Mouse (Mus musculus) small intestine, adult 2 months (tissue): Measurements from ENCODE around the gene Armcx5. TPM values are rescaled to one million over a fixed set of nuclear protein-coding genes. Genes with fewer than 3 reads are reported as not detected.
A peak's percentile ranks its signal among the peaks of the same experiment; 100 is the strongest.
"Not testable (repeated sequence)": the region's sequence is repeated elsewhere in the genome, so short reads cannot be mapped to it uniquely, and the experiment has no call there.

ENCODE experiments used
- H3K27ac ChIP-seq: fragments of 200-500 bp; 2 replicates; pipeline ENCODE4 v1.5.1; 2012; ENCODE audit warnings: low read depth, low read length, control low read depth, inconsistent platforms; ENCODE audit not compliant: insufficient read depth
- H3K27me3 ChIP-seq: fragments of 200-500 bp; 2 replicates; pipeline ENCODE4 v1.6.1; 2012; ENCODE audit warnings: mild to moderate bottlenecking, moderate library complexity, low read length, inconsistent platforms; ENCODE audit not compliant: control insufficient read depth, insufficient read depth
- H3K36me3 ChIP-seq: fragments of 200-500 bp; 2 replicates; pipeline ENCODE4 v1.6.1; 2012; ENCODE audit warnings: mild to moderate bottlenecking, low read length, control low read depth, inconsistent platforms; ENCODE audit not compliant: control insufficient read depth, insufficient read depth
- H3K4me1 ChIP-seq: fragments of 200-500 bp; 2 replicates; pipeline ENCODE4 v1.6.1; 2012; ENCODE audit warnings: low read length, inconsistent platforms, mixed read lengths; ENCODE audit not compliant: control insufficient read depth, insufficient read depth, insufficient read length
- H3K4me3 ChIP-seq: fragments of 200-500 bp; 2 replicates; pipeline ENCODE4 v1.5.1; 2012; ENCODE audit warnings: low read depth, mild to moderate bottlenecking, control low read depth, inconsistent platforms, low read length, moderate library complexity
- CTCF ChIP-seq: fragments of 200-500 bp; IDR thresholded peaks from 2 replicates; pipeline ENCODE4 v1.5.1; 2012; ENCODE audit warnings: low read depth, mild to moderate bottlenecking, control low read depth, inconsistent platforms, low read length, moderate library complexity, mixed read lengths; ENCODE audit not compliant: insufficient replicate concordance, insufficient read length; ENCODE audit errors: extremely low read depth
- POLR2A ChIP-seq: fragments of 200-500 bp; IDR thresholded peaks from 2 replicates; pipeline ENCODE4 v1.6.1; 2012; ENCODE audit warnings: low read depth, mild to moderate bottlenecking, control low read depth, inconsistent platforms, low read length, moderate library complexity
- WGBS: fragments of 180-500 bp; shearing (Covaris S2); methylation state at CpG from one replicate; pipeline ENCODE4 v1.1.7; 2018; 5-methylcytosine and 5-hydroxymethylcytosine counted together
- polyA plus RNA-seq: library from polyadenylated mRNA; depleted of rRNA; stranded (reverse); fragments of >200 nt; gene quantifications from 2 replicates; pipeline ENCODE4 v1.2.3, GENCODE M21; 2012

The Armcx5 gene
- polyA plus RNA-seq, 1 experiment = not detected

GRCm38 (mm10) chrX:135738730-135739520 lies 3.6 kb upstream of the Armcx5 start:
- H3K27ac ChIP-seq = no peak overlapping the region
- no peaks in the 10 kb centered on the region for H3K4me1 ChIP-seq
- no peaks in the 10 kb centered on the region for H3K36me3 ChIP-seq
- 36% methylated on average over 2 of the region's 2 CpGs for WGBS
- H3K4me3 ChIP-seq = no peak overlapping the region
- no peaks in the 10 kb centered on the region for H3K27me3 ChIP-seq
- TF ChIP-seq POLR2A = no peak
- no peak for TF ChIP-seq CTCF

DNA sequence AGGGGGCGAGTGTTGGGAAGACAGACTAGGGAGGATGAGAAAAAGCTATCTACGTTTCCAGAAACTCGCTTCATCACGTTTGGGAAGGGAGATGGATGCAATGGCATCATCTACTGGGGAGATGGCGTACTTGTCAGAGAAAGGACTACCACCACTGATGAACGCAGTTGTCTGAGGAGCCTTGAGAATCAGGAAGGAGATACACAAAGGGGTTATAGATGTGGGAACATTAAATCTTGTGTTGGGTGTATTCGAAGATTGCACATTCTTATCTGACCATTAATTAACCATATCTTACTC lies 473 bp downstream of the Armcx5 start:
- H3K4me1 ChIP-seq = no peaks in the 10 kb centered on the region
- TF ChIP-seq CTCF = no peak
- no peak for TF ChIP-seq POLR2A

DNA sequence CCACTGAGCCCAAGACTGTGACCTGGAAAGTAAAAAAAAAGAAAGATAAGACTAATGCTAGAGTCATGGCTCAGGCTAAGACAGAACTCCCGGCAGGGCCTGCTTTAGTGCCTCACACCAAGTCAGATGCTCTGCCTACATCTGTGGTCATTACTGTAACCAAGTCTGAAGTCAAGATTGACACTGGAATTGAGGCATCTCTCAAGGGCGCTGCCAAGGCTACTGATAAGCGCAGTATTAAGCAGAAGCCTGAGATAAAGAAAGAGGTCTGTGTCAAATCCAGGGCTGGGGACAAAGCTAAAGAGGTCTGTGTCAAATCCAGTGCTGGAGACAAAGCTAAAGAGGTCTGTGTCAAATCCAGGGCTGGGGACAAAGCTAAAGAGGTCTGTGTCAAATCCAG lies 2.8 kb downstream of the Armcx5 start:
- H3K4me1 ChIP-seq, H3K27ac ChIP-seq, H3K27me3 ChIP-seq, H3K4me3 ChIP-seq, H3K36me3 ChIP-seq: not testable (repeated sequence)
- WGBS = 90% methylated on average over 3 of the region's 3 CpGs

More for the DNA sequence above, 473 bp downstream of the Armcx5 start:
- H3K36me3 ChIP-seq = peaks cover 5% of the 10 kb centered on the region; the same call in 1 of the 2 replicates
- WGBS = 19% methylated on average over 7 of the region's 7 CpGs
- peak overlapping the region; percentile 52 for H3K27ac ChIP-seq
- peak overlapping the region; percentile 89 for H3K4me3 ChIP-seq
- H3K27me3 ChIP-seq = no peaks in the 10 kb centered on the region

- 2% methylated on average over 2 of the region's 2 CpGs for WGBS
- TF ChIP-seq CTCF (peak; percentile 52; the same call in 1 of the 2 replicates), POLR2A (no peak)
- no peaks in the 10 kb centered on the region for H3K27me3 ChIP-seq
- no peak overlapping the region for H3K27ac ChIP-seq
- H3K4me3 ChIP-seq = no peak overlapping the region
- H3K36me3 ChIP-seq = peaks cover 6% of the 10 kb centered on the region
- no peaks in the 10 kb centered on the region for H3K4me1 ChIP-seq
Observed at GRCm38 (mm10) chrX:135752832-135753231, 10.3 kb downstream of the Armcx5 start.

DNA sequence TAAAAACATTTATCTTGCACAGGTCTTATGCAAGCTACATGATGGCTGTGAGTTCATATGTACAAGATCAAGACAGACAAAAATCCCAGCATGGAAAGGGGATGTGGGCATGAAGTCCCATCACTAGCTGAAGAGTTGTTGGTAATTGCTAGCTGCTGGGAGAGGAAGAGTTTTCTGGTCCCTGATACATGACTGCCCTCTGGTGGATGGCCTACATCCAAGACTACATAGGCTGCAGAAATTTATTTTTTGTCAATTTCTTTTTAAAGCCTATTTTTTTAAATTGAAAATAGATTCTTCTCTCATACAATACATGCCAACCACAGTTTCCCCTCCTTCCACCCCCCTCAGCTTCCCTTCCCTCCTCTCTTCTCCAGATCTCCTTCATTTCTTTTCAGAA lies 19.2 kb downstream of the Armcx5 start:
- no peak for TF ChIP-seq POLR2A
- no peak for TF ChIP-seq CTCF
- no peak overlapping the region for H3K4me3 ChIP-seq
- no peak overlapping the region for H3K27ac ChIP-seq
- H3K4me1 ChIP-seq = no peaks in the 10 kb centered on the region
- H3K36me3 ChIP-seq = 0 out of 2 replicates have a peak, but pooled peaks cover 3% of the 10 kb centered on the region
- no peaks in the 10 kb centered on the region for H3K27me3 ChIP-seq

GRCm38 (mm10) chrX:135768043-135768548 lies 25.6 kb downstream of the Armcx5 start:
- TF ChIP-seq POLR2A (no peak), CTCF (no peak)
- H3K27me3 ChIP-seq = no peaks in the 10 kb centered on the region
- 0 out of 2 replicates have a peak, but pooled peaks cover 1% of the 10 kb centered on the region for H3K4me1 ChIP-seq
- no peaks in the 10 kb centered on the region for H3K36me3 ChIP-seq
- H3K4me3 ChIP-seq = no peak overlapping the region
- H3K27ac ChIP-seq = no peak overlapping the region
- 29% methylated on average over 3 of the region's 3 CpGs for WGBS

- Histone ChIP-seq H3K27ac (no peak overlapping the region), H3K27me3 (no peaks in the 10 kb centered on the region), H3K4me1 (0 out of 2 replicates have a peak, but pooled peaks cover 1% of the 10 kb centered on the region), H3K4me3 (no peak overlapping the region), H3K36me3 (no peaks in the 10 kb centered on the region)
- WGBS = 32% methylated on average over 2 of the region's 2 CpGs
- TF ChIP-seq CTCF (no peak), POLR2A (no peak)
Observed at GRCm38 (mm10) chrX:135768565-135768964, 26.0 kb downstream of the Armcx5 start.

GRCm38 (mm10) chrX:135791536-135791935 lies 49.0 kb downstream of the Armcx5 start:
- no peak for TF ChIP-seq CTCF
- TF ChIP-seq POLR2A = no peak
- Histone ChIP-seq H3K27ac (no peak overlapping the region), H3K27me3 (no peaks in the 10 kb centered on the region), H3K4me3 (no peak overlapping the region), H3K4me1 (no peaks in the 10 kb centered on the region), H3K36me3 (no peaks in the 10 kb centered on the region)
